Mouse (Mus musculus) testis, adult 2 months (tissue): ENCODE results near the gene Gmps.

ENCODE experiments used
- CTCF ChIP-seq: fragments of 200-500 bp; IDR thresholded peaks from 2 replicates; pipeline ENCODE4 v1.5.1; 2012; ENCODE audit warnings: low read depth, mild to moderate bottlenecking, inconsistent platforms, low read length, moderate library complexity; ENCODE audit not compliant: control insufficient read depth, insufficient read depth, insufficient replicate concordance
- POLR2A ChIP-seq: fragments of 200-500 bp; IDR thresholded peaks from 2 replicates; pipeline ENCODE4 v1.6.1; 2012; ENCODE audit warnings: low read depth, mild to moderate bottlenecking, inconsistent platforms, low read length, moderate library complexity; ENCODE audit not compliant: control insufficient read depth

DNA sequence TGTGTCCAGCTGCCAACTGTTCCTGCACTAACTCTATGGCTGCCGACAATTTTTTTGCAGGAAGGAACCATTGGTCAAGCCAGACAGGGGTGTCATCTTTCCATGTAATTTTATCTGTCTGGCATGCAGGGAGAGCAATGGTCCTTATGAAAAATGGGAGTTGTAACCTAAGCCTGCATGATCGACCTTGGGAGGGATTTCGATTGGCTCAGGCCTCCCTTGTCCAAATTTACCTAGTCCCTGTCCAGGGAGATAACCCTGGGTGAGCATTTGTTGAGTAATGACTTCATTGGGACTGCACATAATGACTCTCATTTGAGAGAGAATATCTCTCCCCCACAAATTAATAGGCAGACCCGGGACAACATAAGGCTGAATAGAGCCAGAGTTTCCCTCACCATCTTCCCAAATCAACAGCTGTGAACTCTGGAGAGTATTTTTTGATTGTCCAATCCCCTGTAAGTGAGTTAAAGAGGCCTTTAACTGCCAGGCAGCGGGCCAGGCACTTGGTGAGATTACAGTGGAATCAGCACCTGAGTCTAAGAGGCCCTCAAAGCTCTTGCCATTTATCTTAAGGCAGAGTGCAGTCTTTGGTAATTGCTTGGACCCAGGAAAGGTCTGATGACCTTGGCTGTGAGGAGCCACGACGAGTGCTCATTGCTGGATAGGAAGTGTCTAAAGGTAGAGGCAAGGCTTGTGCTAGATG, 62.4 kb downstream of the Gmps start:
- TF ChIP-seq CTCF: no peak
- no peak for TF ChIP-seq POLR2A
